Mouse (Mus musculus) intestine, postnatal 0 days (tissue): ENCODE data around the gene Armc8. TPM values are rescaled to one million over a fixed set of nuclear protein-coding genes. Genes with fewer than 3 reads are reported as not detected.

Experiments used
- ATAC-seq: fragments of 200-750 bp; cut with Nextera tagmentation; 2 replicates; pipeline ENCODE4 v1.8.0; 2017; ENCODE audit warnings: mild to moderate bottlenecking, moderate TSS enrichment, moderate library complexity
- H3K27ac ChIP-seq: fragments of 300-500 bp; sonication (generic); 2 replicates; pipeline ENCODE4 v1.5.1; 2014; ENCODE audit warnings: mild to moderate bottlenecking, low read depth, low read length, moderate library complexity
- H3K27me3 ChIP-seq: fragments of 300-500 bp; sonication (generic); replicated peaks from 2 replicates; pipeline ENCODE4 v1.6.1; 2014; ENCODE audit warnings: low read length, mixed read lengths; ENCODE audit not compliant: control insufficient read depth, insufficient read depth
- H3K36me3 ChIP-seq: fragments of 300-500 bp; sonication (generic); 2 replicates; pipeline ENCODE4 v1.6.1; 2014; ENCODE audit warnings: mild to moderate bottlenecking, moderate library complexity; ENCODE audit not compliant: control insufficient read depth, insufficient read depth
- H3K4me1 ChIP-seq: fragments of 300-500 bp; sonication (generic); replicated peaks from 2 replicates; pipeline ENCODE4 v1.6.1; 2014; ENCODE audit warnings: antibody characterized with exemption, low read length, mixed read lengths; ENCODE audit not compliant: control insufficient read depth, insufficient read depth
- H3K4me2 ChIP-seq: fragments of 300-500 bp; sonication (generic); replicated peaks from 2 replicates; pipeline ENCODE4 v1.6.1; 2014; ENCODE audit warnings: low read depth, mild to moderate bottlenecking, moderate library complexity
- H3K4me3 ChIP-seq: fragments of 300-500 bp; sonication (generic); 2 replicates; pipeline ENCODE4 v1.5.1; 2014; ENCODE audit warnings: low read depth, low read length
- H3K9ac ChIP-seq: fragments of 300-500 bp; sonication (generic); 2 replicates; pipeline ENCODE4 v1.6.1; 2014; ENCODE audit warnings: mild to moderate bottlenecking, low read depth, low read length
- H3K9me3 ChIP-seq: fragments of 300-500 bp; sonication (generic); 2 replicates; pipeline ENCODE4 v1.6.1; 2016; ENCODE audit warnings: mixed run types; ENCODE audit not compliant: control insufficient read depth
- CTCF ChIP-seq: sonication (generic); IDR thresholded peaks from 2 replicates; pipeline ENCODE4 v1.5.1; 2016; ENCODE audit warnings: low read depth, mild to moderate bottlenecking, control low read depth, antibody characterized with exemption, moderate library complexity
- WGBS: fragments of 180-500 bp; shearing (Covaris S2); extraction: QIAGEN DNeasy Blood & Tissue Kit; methylation state at CpG from one replicate; pipeline ENCODE4 v1.1.7; 2014; 5-methylcytosine and 5-hydroxymethylcytosine counted together
- polyA plus RNA-seq: library from polyadenylated mRNA; unstranded; fragments of >200 nt; fragmentation: Nextera tagmentation; extraction: Ambion mirVana; gene quantifications from 2 replicates; pipeline ENCODE4 v1.2.1, GENCODE M21; 2015

Gene Armc8
- polyA plus RNA-seq, 1 experiment from 2014 or later, result 14.0 TPM

DNA sequence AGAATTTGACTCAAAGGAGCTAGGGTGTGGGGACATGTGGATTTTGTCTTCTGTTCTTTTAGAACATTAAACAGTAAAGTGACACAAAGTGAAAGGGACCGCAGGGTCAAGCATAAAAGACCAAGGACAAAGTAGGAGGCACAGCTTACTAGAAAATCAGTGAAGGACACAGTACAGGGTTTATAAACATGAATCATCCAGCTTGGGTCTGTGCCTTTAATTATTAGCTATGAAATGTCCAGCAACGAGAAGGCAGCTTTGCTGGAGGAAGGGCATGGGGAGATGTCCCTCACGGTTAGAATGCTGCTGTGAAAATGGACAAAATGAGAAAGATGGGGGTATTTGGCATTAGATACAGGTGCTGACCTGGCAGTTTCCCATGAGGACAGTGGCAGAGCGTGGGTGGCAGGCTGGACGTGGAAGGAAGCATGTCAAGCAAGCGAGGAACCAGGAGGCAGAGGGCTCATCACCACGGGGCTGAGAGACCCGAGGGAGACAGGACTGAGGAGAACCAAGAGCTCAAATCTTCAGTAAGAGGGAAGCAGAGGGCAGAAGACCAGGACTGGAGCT, 81.5 kb downstream of the Armc8 start:
- WGBS, result 83% methylated on average over 8 of the region's 8 CpGs
- no peak for ATAC-seq

DNA sequence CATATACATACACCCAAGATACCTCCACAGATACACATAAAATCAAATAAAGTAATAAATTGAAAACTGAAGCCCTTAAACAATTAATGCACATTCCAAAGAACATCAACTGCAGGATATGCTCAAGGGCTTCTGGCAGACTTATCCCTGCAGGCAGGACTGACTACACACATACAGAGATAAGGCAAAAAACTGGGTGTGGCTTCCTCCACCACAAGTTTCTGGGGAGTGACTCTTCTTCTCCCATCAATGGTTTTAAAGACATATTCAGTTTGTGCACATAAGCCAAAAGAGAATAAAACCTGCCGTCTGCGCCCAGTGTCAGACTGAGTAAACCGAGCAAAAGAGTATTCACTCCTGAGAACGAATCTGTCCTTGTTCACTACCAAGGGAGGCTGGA, 83.6 kb downstream of the Armc8 start:
- Histone ChIP-seq H3K4me3 (no peak overlapping the region), H3K36me3 (peaks cover 34% of the 10 kb centered on the region), H3K27me3 (no peaks in the 10 kb centered on the region), H3K9me3 (no peaks in the 10 kb centered on the region), H3K4me2 (no peak overlapping the region), H3K27ac (no peak overlapping the region), H3K9ac (no peak overlapping the region), H3K4me1 (no peaks in the 10 kb centered on the region)
- no peak for TF ChIP-seq CTCF
- WGBS, result 95% methylated on average over 4 of the region's 4 CpGs
- ATAC-seq, result no peak

More for the DNA sequence above, 81.5 kb downstream of the Armc8 start:
- Histone ChIP-seq H3K4me1 (no peaks in the 10 kb centered on the region), H3K27me3 (no peaks in the 10 kb centered on the region), H3K4me2 (no peak overlapping the region), H3K4me3 (no peak overlapping the region), H3K9me3 (no peaks in the 10 kb centered on the region), H3K9ac (no peak overlapping the region), H3K36me3 (peaks cover 33% of the 10 kb centered on the region), H3K27ac (no peak overlapping the region)
- no peak for TF ChIP-seq CTCF

GRCm38 (mm10) chr9:99484632-99485031, 84.1 kb downstream of the Armc8 start:
- H3K36me3 ChIP-seq, result peaks cover 28% of the 10 kb centered on the region
- H3K27me3 ChIP-seq, result no peaks in the 10 kb centered on the region
- TF ChIP-seq CTCF, result no peak
- H3K4me2 ChIP-seq, result no peak overlapping the region
- no peak overlapping the region; the same call in 1 of the 2 replicates for H3K27ac ChIP-seq
- H3K9me3 ChIP-seq, result no peaks in the 10 kb centered on the region
- ATAC-seq, result no peak
- H3K4me3 ChIP-seq, result no peak overlapping the region
- H3K4me1 ChIP-seq, result no peaks in the 10 kb centered on the region
- no peak overlapping the region for H3K9ac ChIP-seq

DNA sequence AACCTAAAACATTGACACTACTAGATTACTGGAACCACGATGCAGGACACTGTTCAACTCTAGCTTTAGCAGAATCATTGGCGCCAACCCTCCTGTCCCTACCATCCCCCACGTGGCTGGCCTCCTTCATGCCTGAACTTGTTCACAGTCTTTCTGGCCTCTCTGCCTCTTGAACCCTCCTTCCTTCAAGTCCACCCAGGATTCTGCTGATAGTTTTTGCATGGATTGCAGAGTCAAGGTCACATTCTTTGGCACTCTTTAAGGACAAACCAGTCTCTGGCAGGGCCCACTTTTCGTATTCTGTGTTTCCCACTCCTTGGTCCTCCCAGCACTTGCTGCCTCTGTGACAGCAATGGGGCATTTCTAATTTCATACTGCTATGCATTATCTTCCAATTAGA, 85.5 kb downstream of the Armc8 start:
- Histone ChIP-seq H3K4me1 (no peaks in the 10 kb centered on the region), H3K27me3 (no peaks in the 10 kb centered on the region), H3K36me3 (peaks cover 21% of the 10 kb centered on the region), H3K4me3 (no peak overlapping the region), H3K4me2 (no peak overlapping the region), H3K27ac (no peak overlapping the region), H3K9me3 (no peaks in the 10 kb centered on the region), H3K9ac (no peak overlapping the region)
- no peak for TF ChIP-seq CTCF
- 91% methylated on average over 4 of the region's 4 CpGs for WGBS
- no peak for ATAC-seq

DNA sequence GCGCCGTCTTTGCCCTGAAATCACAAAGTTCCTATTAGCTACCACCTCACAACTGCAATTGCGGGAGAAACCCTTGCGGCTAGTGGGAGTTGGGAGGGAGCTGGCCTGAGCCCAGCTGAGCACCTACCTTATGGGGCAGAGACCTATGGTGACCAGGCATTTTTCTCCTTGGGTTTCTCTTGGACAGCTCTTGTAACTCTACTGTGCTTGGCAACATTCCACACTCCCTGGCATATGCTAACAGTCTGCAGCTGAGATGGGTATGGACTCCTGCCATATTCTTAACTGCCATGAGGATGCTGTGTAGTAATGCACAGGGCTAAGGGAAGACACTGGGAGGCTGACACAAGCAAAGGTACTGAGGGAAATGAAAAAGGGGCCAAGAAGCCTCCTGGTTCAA, 87.9 kb downstream of the Armc8 start:
- no peaks in the 10 kb centered on the region for H3K9me3 ChIP-seq
- H3K36me3 ChIP-seq, result peaks cover 3% of the 10 kb centered on the region; the same call in 1 of the 2 replicates
- H3K27me3 ChIP-seq, result no peaks in the 10 kb centered on the region
- ATAC-seq, result no peak
- H3K9ac ChIP-seq, result no peak overlapping the region
- H3K27ac ChIP-seq, result no peak overlapping the region
- H3K4me3 ChIP-seq, result no peak overlapping the region
- 87% methylated on average over 4 of the region's 4 CpGs for WGBS
- H3K4me1 ChIP-seq, result no peaks in the 10 kb centered on the region
- TF ChIP-seq CTCF, result no peak
- H3K4me2 ChIP-seq, result no peak overlapping the region

GRCm38 (mm10) chr9:99479181-99479711, 89.5 kb downstream of the Armc8 start:
- H3K4me1 ChIP-seq, result no peaks in the 10 kb centered on the region
- no peaks in the 10 kb centered on the region for H3K9me3 ChIP-seq
- TF ChIP-seq CTCF, result no peak
- ATAC-seq, result peak; percentile 77
- WGBS, result 35% methylated on average over 9 of the region's 9 CpGs
- no peak overlapping the region for H3K4me2 ChIP-seq
- peaks cover 3% of the 10 kb centered on the region; the same call in 1 of the 2 replicates for H3K36me3 ChIP-seq
- no peak overlapping the region for H3K27ac ChIP-seq
- no peak overlapping the region for H3K4me3 ChIP-seq
- no peaks in the 10 kb centered on the region for H3K27me3 ChIP-seq
- H3K9ac ChIP-seq, result no peak overlapping the region

- peak; percentile 64 for ATAC-seq
- TF ChIP-seq CTCF, result no peak
- Histone ChIP-seq H3K4me3 (no peak overlapping the region), H3K9me3 (no peaks in the 10 kb centered on the region), H3K4me2 (no peak overlapping the region; the same call in 1 of the 2 replicates), H3K27me3 (no peaks in the 10 kb centered on the region), H3K4me1 (no peaks in the 10 kb centered on the region), H3K36me3 (no peaks in the 10 kb centered on the region; the same call in 1 of the 2 replicates), H3K27ac (peak overlapping the region; percentile 84), H3K9ac (no peak overlapping the region)
- 36% methylated on average over 7 of the region's 7 CpGs for WGBS
Observed at GRCm38 (mm10) chr9:99471334-99471733, 97.4 kb downstream of the Armc8 start.
